Mouse (Mus musculus): ENCODE measurements around the gene Zfp580.

Zfp580 gene

GRCm38 (mm10) chr7:5036136-5036535 lies 15.2 kb upstream of the Zfp580 start:
- no peak for DNase-seq

GRCm38 (mm10) chr7:5037026-5037425 lies 14.3 kb upstream of the Zfp580 start:
- DNase-seq: no peak

GRCm38 (mm10) chr7:5037467-5037866 lies 13.9 kb upstream of the Zfp580 start:
- no peak for DNase-seq

GRCm38 (mm10) chr7:5038109-5038732 lies 13.1 kb upstream of the Zfp580 start, which contains the start of gene Zfp784:
Zfp784 (minus strand) TSS chr7:5038446.
- peak; percentile 93 to 96 for DNase-seq

GRCm38 (mm10) chr7:5038940-5039339 lies 12.4 kb upstream of the Zfp580 start:
- DNase-seq: no peak

- DNase-seq: no peak
These were observed 6.4 kb upstream of the Zfp580 start for GRCm38 (mm10) chr7:5044981-5045380.

- DNase-seq: no peak
These were observed 5.2 kb upstream of the Zfp580 start for GRCm38 (mm10) chr7:5046112-5046511.

- peak in 1 of 2 experiments; percentile 38 for DNase-seq
These were observed 4.0 kb upstream of the Zfp580 start for GRCm38 (mm10) chr7:5047313-5047712.

GRCm38 (mm10) chr7:5052438-5052837 lies 1.1 kb downstream of the Zfp580 start:
- no peak for DNase-seq

- peak in 1 of 2 experiments; percentile 47 for DNase-seq
These were observed 1.6 kb downstream of the Zfp580 start for GRCm38 (mm10) chr7:5052931-5053343.

GRCm38 (mm10) chr7:5053456-5054179 lies 2.3 kb downstream of the Zfp580 start:
- no peak for DNase-seq

GRCm38 (mm10) chr7:5056651-5057263 lies 5.4 kb downstream of the Zfp580 start:
- no peak for DNase-seq

GRCm38 (mm10) chr7:5057381-5057780 lies 6.0 kb downstream of the Zfp580 start:
- DNase-seq: no peak

- DNase-seq: peak in 1 of 2 experiments; percentile 12
These were observed 6.5 kb downstream of the Zfp580 start for GRCm38 (mm10) chr7:5057804-5058203.

- no peak for DNase-seq
These were observed 7.3 kb downstream of the Zfp580 start for GRCm38 (mm10) chr7:5058631-5059030.

- DNase-seq: no peak
These were observed 8.1 kb downstream of the Zfp580 start for GRCm38 (mm10) chr7:5059421-5059820.

- peak; percentile 90 to 91 for DNase-seq
These were observed 8.9 kb downstream of the Zfp580 start for GRCm38 (mm10) chr7:5060239-5060731.

- peak; percentile 98 to 100 for DNase-seq
These were observed 9.8 kb downstream of the Zfp580 start for GRCm38 (mm10) chr7:5060944-5061773.

- DNase-seq: peak; percentile 97
These were observed 10.5 kb downstream of the Zfp580 start, which contains the start of gene U2af2 for GRCm38 (mm10) chr7:5061774-5062359. U2af2 (plus strand) TSS chr7:5062143.

GRCm38 (mm10) chr7:5062360-5063001 lies 11.1 kb downstream of the Zfp580 start:
- DNase-seq: peak; percentile 81 to 84

- DNase-seq: no peak
These were observed 13.5 kb downstream of the Zfp580 start for GRCm38 (mm10) chr7:5064886-5065285.

- DNase-seq: no peak
These were observed 22.2 kb downstream of the Zfp580 start for GRCm38 (mm10) chr7:5073586-5073985.
